Mouse (Mus musculus): ENCODE data around the gene Cc2d2a. TPM values are rescaled to one million over a fixed set of nuclear protein-coding genes. Genes with fewer than 3 reads are reported as not detected.

Gene Cc2d2a
- polyA plus RNA-seq, 1 experiment from 2014 or later: 15.1 TPM

DNA sequence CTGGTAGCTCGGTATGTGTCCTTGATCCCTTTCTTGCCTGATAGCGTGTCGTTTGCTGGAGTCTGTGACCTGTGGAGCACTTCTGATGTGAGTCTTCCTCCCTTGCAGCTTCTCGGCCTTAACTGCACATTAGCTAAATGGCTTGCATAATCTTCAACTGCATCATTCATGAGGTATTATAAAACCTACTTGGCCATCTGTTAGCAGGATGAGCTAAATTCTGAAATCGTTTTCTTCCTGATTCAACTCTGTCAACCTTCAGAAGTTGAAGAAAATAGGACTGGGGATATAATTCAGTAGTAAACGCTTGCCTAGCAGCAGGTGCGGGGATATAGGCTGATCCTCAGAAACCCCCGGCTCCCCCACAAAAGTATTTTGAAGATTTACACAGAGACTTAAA, 70.2 kb downstream of the Cc2d2a start:
- Histone ChIP-seq H3K27ac (no peak overlapping the region), H3K27me3 (no peaks in the 10 kb centered on the region), H3K4me3 (no peak overlapping the region), H3K4me1 (no peaks in the 10 kb centered on the region), H3K4me2 (no peak overlapping the region), H3K9me3 (no peaks in the 10 kb centered on the region), H3K9ac (no peak overlapping the region), H3K36me3 (peaks cover 46% of the 10 kb centered on the region)
- 83% methylated on average over 8 of the region's 8 CpGs for WGBS
- ATAC-seq (ENCODE audit: insufficient number of reproducible peaks, insufficient read depth, low FRiP score, low TSS enrichment, low read depth): no peak

DNA sequence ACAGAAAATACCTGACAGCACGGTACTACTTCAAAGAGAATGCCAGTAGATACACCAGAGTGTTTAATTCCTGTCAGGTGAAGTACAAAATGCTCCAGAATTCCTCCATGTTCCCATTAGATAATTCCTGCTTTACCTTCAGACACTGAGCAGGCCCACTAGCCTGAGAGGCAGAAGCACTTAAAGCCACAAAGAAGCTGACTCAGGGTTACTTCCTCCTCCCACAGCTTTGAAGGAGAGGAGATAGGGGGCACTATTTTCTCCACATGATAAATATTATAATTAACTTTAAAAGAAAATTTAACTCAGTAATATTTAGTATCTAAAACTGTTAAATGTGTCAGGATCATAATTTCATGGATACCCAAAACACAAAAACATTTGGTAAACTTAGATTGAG, 82.0 kb downstream of the Cc2d2a start:
- 91% methylated on average over 1 of the region's 1 CpGs for WGBS
- Histone ChIP-seq H3K4me1 (no peaks in the 10 kb centered on the region), H3K4me2 (no peak overlapping the region), H3K36me3 (peaks cover 43% of the 10 kb centered on the region), H3K27me3 (no peaks in the 10 kb centered on the region), H3K9ac (no peak overlapping the region), H3K27ac (no peak overlapping the region), H3K9me3 (no peaks in the 10 kb centered on the region), H3K4me3 (no peak overlapping the region)
- ATAC-seq (ENCODE audit: insufficient number of reproducible peaks, insufficient read depth, low FRiP score, low TSS enrichment, low read depth): no peak

DNA sequence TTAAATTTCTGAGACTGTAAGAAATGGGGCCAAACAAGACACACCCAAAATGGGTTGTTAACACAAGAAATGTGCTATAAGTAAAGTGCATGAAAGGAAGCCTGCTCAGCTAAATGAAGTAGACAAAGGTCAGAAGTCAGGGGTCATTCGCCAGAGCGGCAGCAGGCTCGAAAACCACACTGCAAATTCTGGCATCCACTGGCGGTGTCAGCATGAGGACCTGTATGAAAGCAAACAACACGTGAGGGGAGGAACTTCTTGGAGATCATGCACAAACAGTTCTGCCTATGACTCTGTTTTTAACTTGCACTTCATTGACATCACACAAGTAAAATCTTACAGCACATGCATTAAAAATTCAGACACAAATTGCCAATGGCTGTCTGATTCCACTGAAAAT, 83.0 kb downstream of the Cc2d2a start:
- ATAC-seq (ENCODE audit: insufficient number of reproducible peaks, insufficient read depth, low FRiP score, low TSS enrichment, low read depth): no peak
- peaks cover 42% of the 10 kb centered on the region for H3K36me3 ChIP-seq

DNA sequence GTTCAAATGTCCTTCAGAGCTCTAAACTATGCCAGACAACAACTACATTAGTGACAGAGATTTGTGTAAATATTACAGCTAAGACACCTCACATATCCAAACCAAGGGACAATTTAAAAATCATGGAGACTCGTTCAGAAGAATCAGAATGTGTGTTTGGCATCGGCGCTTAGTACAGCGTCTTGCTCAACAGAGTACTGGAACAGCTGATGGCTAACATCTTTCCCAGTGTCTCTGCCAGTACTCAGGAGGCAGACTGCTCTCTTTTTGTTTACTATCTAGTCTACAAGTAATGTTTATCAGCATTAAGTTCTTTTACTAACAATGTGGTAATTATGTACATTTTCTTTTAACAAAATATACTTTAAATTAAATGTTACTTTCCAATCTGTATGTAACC, 85.9 kb downstream of the Cc2d2a start:
- ATAC-seq (ENCODE audit: insufficient number of reproducible peaks, insufficient read depth, low FRiP score, low TSS enrichment, low read depth): no peak
- Histone ChIP-seq H3K4me2 (no peak overlapping the region), H3K27me3 (no peaks in the 10 kb centered on the region), H3K36me3 (peaks cover 20% of the 10 kb centered on the region), H3K27ac (no peak overlapping the region), H3K4me1 (no peaks in the 10 kb centered on the region), H3K9ac (no peak overlapping the region), H3K4me3 (no peak overlapping the region), H3K9me3 (no peaks in the 10 kb centered on the region)
- WGBS: 90% methylated on average over 4 of the region's 4 CpGs

More for the DNA sequence above, 83.0 kb downstream of the Cc2d2a start:
- Histone ChIP-seq H3K4me3 (no peak overlapping the region), H3K9me3 (no peaks in the 10 kb centered on the region), H3K27me3 (no peaks in the 10 kb centered on the region), H3K4me1 (no peaks in the 10 kb centered on the region), H3K27ac (no peak overlapping the region), H3K9ac (no peak overlapping the region), H3K4me2 (no peak overlapping the region)
- WGBS: 46% methylated on average over 5 of the region's 5 CpGs

DNA sequence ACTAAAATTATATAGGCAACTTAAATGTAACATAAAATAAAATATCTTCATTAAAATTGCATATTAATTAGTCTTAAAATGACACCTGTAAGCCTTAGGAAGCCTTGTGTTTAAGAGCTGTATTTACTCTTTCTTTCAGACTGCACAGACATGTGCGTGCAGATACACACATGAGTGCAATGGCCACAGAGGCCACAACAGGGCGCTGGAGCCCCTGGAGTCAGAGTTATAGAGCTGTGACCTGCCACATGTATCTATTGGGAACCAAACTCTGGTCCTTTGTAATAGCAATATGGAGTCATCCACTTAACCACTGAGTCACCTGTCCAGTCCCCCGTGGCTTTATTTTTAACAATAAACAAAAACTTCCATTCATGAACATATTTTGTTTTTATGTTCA, 86.9 kb downstream of the Cc2d2a start:
- whole genome bisulfite sequencing: 86% methylated on average over 3 of the region's 3 CpGs
- Histone ChIP-seq H3K4me3 (no peak overlapping the region), H3K9ac (no peak overlapping the region), H3K36me3 (peaks cover 18% of the 10 kb centered on the region), H3K27me3 (no peaks in the 10 kb centered on the region), H3K4me2 (no peak overlapping the region), H3K9me3 (no peaks in the 10 kb centered on the region), H3K4me1 (no peaks in the 10 kb centered on the region), H3K27ac (no peak overlapping the region)
- no peak for ATAC-seq (ENCODE audit: insufficient number of reproducible peaks, insufficient read depth, low FRiP score, low TSS enrichment, low read depth)

DNA sequence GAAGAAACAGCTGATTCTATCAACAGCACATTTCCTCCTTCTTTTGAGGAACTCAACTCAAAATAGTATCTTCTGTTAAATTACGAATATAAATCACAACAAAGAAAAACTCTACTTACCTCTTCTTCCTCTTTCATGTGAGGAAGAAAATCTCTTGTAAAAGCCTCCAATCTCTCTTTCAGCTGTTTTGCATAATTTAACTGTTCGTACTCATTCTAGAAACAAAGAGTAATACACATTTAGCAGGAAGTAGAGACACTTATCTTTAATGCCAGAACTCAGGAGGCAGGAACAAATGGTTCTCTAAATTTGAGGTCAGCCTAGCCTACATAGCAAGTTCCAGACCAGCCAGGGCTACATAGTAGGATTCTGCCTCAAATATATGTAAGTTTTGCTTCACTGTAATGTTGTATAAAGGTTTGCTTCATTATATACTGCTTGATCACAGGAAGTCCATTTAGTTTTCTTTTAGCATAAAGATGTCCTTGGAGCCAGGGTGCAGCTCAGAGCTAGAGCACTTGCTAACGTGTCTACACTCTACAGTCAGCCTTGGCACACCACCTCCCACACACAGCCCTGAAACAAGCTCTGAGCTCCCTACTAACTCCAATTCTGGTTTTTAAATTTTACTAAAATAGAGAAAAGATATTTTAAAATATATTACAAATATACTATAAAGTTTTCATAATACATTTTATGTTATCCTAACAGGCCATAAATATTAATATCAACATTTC, 108.6 kb downstream of the Cc2d2a start:
- Histone ChIP-seq H3K4me2 (no peak overlapping the region), H3K9me3 (no peaks in the 10 kb centered on the region), H3K4me1 (no peaks in the 10 kb centered on the region), H3K4me3 (no peak overlapping the region), H3K27me3 (no peaks in the 10 kb centered on the region), H3K36me3 (peaks cover 35% of the 10 kb centered on the region), H3K9ac (no peak overlapping the region), H3K27ac (no peak overlapping the region)
- WGBS: 86% methylated on average over 3 of the region's 3 CpGs
- no peak for ATAC-seq (ENCODE audit: insufficient number of reproducible peaks, insufficient read depth, low FRiP score, low TSS enrichment, low read depth)

DNA sequence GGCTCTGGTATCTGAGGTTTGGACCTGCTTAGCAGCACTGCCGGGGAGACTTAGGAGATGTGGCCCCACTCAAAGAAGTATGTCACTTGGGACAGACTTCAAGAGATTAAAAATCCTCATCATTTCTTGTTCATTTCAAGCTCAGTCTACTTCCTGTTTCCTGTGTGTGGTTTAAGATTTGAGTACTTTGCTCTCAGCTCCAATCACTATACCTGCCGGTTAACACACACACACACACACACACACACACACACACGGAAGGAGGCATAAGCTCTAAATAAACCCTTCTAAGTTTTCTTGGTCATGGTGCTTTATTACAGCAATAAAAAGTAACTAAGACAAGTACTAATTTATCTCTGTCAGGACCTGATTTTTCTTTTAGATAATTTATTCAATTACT, 109.4 kb downstream of the Cc2d2a start:
- ATAC-seq (ENCODE audit: insufficient number of reproducible peaks, insufficient read depth, low FRiP score, low TSS enrichment, low read depth): no peak
- whole genome bisulfite sequencing: 81% methylated on average over 3 of the region's 3 CpGs
- Histone ChIP-seq H3K27me3 (no peaks in the 10 kb centered on the region), H3K4me2 (no peak overlapping the region), H3K9me3 (no peaks in the 10 kb centered on the region), H3K4me3 (no peak overlapping the region), H3K9ac (no peak overlapping the region), H3K36me3 (peaks cover 33% of the 10 kb centered on the region), H3K4me1 (no peaks in the 10 kb centered on the region), H3K27ac (no peak overlapping the region)

DNA sequence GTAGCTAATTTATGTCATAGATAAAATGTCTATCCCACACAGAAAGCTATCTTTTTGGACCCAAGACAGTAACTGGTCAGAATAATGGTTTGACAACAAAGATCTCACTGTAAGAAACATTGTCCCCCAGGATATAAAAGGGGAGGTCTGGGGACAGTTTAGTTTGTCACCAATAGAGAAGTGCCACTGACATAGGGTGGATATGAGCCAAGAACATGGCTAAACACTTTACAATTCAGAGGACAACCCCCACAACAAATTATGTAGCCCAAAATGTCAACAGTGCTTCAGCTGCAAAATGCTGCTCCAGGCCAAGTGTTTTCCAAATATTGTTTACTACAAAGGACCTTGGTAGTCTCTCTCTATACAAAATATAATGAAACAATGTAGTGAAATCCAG, 114.3 kb downstream of the Cc2d2a start:
- 0 out of 2 replicates have a peak, but pooled peaks cover 1% of the 10 kb centered on the region for H3K36me3 ChIP-seq
- H3K27me3 ChIP-seq: no peaks in the 10 kb centered on the region
- no peaks in the 10 kb centered on the region for H3K9me3 ChIP-seq
- H3K4me2 ChIP-seq: no peak overlapping the region
- H3K4me1 ChIP-seq: peaks cover 7% of the 10 kb centered on the region
- H3K4me3 ChIP-seq: no peak overlapping the region
- H3K27ac ChIP-seq: no peak overlapping the region
- H3K9ac ChIP-seq: no peak overlapping the region
- ATAC-seq (ENCODE audit: insufficient number of reproducible peaks, insufficient read depth, low FRiP score, low TSS enrichment, low read depth): no peak

DNA sequence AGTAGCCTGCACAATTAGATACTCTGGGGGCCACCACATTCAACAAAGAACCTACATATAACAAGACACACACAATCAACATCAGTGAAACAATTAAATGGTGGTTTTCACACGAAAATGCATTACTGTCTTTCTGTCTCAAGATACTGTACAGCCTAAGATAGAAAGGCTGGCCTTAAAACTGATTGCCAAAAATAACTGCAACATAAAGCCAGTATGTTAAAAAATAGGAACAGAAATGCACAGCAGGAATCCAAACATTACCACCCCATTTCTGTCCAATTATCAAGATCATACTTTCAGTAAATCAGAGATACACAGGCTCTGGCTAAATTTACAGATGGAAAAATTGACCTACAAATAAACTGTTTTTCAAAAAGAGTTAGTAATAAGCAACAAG, 114.8 kb downstream of the Cc2d2a start:
- WGBS: 57% methylated on average over 1 of the region's 1 CpGs
- no peaks in the 10 kb centered on the region for H3K36me3 ChIP-seq
- H3K4me2 ChIP-seq: no peak overlapping the region
- no peaks in the 10 kb centered on the region for H3K27me3 ChIP-seq
- ATAC-seq (ENCODE audit: insufficient number of reproducible peaks, insufficient read depth, low FRiP score, low TSS enrichment, low read depth): no peak
- no peak overlapping the region for H3K9ac ChIP-seq
- H3K4me3 ChIP-seq: no peak overlapping the region
- no peak overlapping the region for H3K27ac ChIP-seq
- no peaks in the 10 kb centered on the region for H3K9me3 ChIP-seq
- peaks cover 7% of the 10 kb centered on the region for H3K4me1 ChIP-seq

DNA sequence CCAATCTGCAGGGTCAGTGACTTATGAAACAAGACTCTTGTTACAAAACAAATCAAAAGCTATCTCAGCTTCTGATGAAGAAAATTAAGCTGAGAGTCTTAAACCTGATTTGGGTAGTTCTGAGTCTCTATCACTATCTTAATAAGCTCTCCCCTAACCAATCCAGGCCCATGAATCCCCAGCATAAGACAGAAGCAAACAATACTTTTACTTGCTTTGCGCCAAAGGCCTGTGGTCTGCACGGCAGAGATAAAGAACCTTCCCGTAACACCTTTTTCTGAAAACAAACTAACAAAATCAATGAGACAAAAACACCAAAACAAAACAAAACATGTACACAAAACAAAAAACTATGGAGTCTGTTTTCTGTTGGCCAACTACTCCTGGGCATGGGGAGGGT, 116.4 kb downstream of the Cc2d2a start:
- Histone ChIP-seq H3K27ac (no peak overlapping the region), H3K4me3 (no peak overlapping the region), H3K4me1 (peaks cover 9% of the 10 kb centered on the region), H3K36me3 (no peaks in the 10 kb centered on the region), H3K4me2 (no peak overlapping the region), H3K9ac (no peak overlapping the region), H3K9me3 (no peaks in the 10 kb centered on the region), H3K27me3 (no peaks in the 10 kb centered on the region)
- ATAC-seq (ENCODE audit: insufficient number of reproducible peaks, insufficient read depth, low FRiP score, low TSS enrichment, low read depth): no peak
- 95% methylated on average over 3 of the region's 3 CpGs for WGBS

DNA sequence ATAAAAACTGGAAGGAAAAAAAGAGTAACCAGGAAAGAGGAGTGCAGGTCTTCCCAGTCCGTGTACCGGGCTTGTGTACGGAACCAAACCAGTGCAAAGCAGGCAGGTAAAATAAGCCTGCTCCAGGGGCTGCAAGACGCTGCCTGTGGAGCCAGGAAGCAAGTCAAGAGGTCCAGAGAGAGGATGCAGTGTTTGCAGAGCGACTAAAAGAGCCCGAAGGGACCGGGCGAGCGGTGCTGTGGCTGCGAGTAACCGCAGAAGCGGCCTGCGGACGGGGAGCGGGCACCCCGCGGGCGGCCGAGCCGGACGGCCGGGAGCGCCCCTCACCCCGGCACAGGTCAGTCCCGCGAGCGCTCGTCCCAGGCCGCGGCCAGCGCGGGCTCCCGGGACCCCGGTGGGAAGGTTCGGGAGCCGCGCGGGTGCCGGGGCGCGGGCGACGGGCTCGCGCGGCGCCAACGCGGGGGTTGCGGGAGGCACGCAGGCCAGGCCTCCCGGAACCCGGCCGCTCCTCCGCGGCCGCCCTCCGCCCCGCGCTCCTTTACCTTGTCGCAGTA, 119.4 kb downstream of the Cc2d2a start:
- H3K9me3 ChIP-seq: no peaks in the 10 kb centered on the region
- peak overlapping the region; percentile 92 for H3K4me3 ChIP-seq
- H3K36me3 ChIP-seq: no peaks in the 10 kb centered on the region
- H3K27ac ChIP-seq: peak overlapping the region; percentile 95
- H3K4me1 ChIP-seq: peaks cover 9% of the 10 kb centered on the region
- no peaks in the 10 kb centered on the region for H3K27me3 ChIP-seq
- H3K9ac ChIP-seq: peak overlapping the region; percentile 95
- ATAC-seq (ENCODE audit: insufficient number of reproducible peaks, insufficient read depth, low FRiP score, low TSS enrichment, low read depth): no peak; the same call in 1 of the 2 replicates
- 1% methylated on average over 50 of the region's 61 CpGs for WGBS
- H3K4me2 ChIP-seq: peak overlapping the region; percentile 77
